Mouse (Mus musculus): ENCODE measurements around the gene Ly6c2.

- TF ChIP-seq CTCF (IDR thresholded peaks at IDR 0.05; ENCODE audit: extremely low read depth, insufficient read length, insufficient replicate concordance, low read depth, low read length) (no peak), POLR2A (IDR thresholded peaks at IDR 0.05; ENCODE audit: low read depth, low read length) (no peak)
These were observed 41.3 kb upstream of the Ly6c2 start for GRCm38 (mm10) chr15:75153087-75153486.

Data from small intestine, adult 2 months (tissue).